13 mouse cellular contexts compared by ENCODE assay signal in the genomic region with DNA sequence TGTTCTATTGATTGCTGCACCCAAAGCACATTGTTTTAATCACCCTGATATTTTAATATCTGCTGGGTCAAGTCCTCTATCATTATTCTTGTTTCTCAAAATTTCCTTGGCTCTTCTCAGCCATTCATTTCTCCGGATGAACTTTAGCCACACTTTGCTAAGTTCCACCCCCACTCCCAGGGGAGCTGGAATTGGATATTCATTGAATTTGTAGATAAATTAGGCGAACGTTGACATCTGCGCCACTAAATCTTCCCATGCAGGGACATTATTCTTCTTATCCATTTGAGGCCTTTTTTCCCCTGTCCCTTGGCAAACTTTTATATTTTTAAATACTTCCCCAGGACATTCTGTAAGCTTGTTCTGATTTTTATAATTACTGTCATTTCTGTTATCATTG.
DNase-seq lines count a peak whose midpoint lies in the region; ATAC-seq and TF ChIP-seq lines count a peak whose summit lies in the region.
"Had no signal": no experiment of that assay in that cellular context is flagged by ENCODE, and none has a peak within 500 bp of the region (broad histone marks: within the 10 kb centered on the region; RNA-seq: fewer than 3 reads in every experiment).

No protein-coding gene starts in this region.

- H3K4me3 ChIP-seq in hindbrain, embryonic 11.5 days (ENCODE audit: low read depth, low read length), result no peak overlapping the region
- no peak overlapping the region for H3K4me3 ChIP-seq in hindbrain, embryonic 13.5 days
- H3K4me3 ChIP-seq in gastrocnemius, adult 2 months, result no peak overlapping the region

- H3K36me3 ChIP-seq in hindbrain, embryonic 11.5 days (ENCODE audit: control insufficient read depth, insufficient read depth, low read length), result no peaks in the 10 kb centered on the region
- no peaks in the 10 kb centered on the region for H3K36me3 ChIP-seq in hindbrain, embryonic 13.5 days

- DNase-seq in hindbrain, embryonic 11.5 days (ENCODE audit: low spot score), result peak; percentile 42
- peak; percentile 12 for DNase-seq in adrenal gland, postnatal 25 days
- peak; percentile 45 for DNase-seq in gastrocnemius, adult 2 months
- peak; percentile 25 to 43 for DNase-seq in kidney, adult 8-10 months
- DNase-seq in left cerebral cortex, adult 11 months (ENCODE audit: low spot score), result no peak
- DNase-seq in layer of hippocampus, postnatal 36 days, result no peak
- no peak for DNase-seq in retina, embryonic 14.5 days (ENCODE audit: low spot score)
- DNase-seq: cerebellum, adult 11-12 months; lung, postnatal 4 days; thymus, adult 18-20 months had no signal

- WGBS in hindbrain, embryonic 11.5 days, result 53% methylated on average over 4 of the region's 4 CpGs
- 42% methylated on average over 4 of the region's 4 CpGs for WGBS in hindbrain, embryonic 13.5 days

- no peak for ATAC-seq in hindbrain, embryonic 11.5 days (ENCODE audit: low FRiP score)
- ATAC-seq in hindbrain, embryonic 13.5 days (ENCODE audit: low FRiP score), result no peak
- ATAC-seq: CD4-positive, CD25-positive, alpha-beta regulatory T cell, adult 4 months had no signal

- no peak overlapping the region for H3K4me2 ChIP-seq in hindbrain, embryonic 11.5 days (replicated peaks; ENCODE audit: low read depth, low read length)
- no peak overlapping the region for H3K4me2 ChIP-seq in hindbrain, embryonic 13.5 days

- no peak overlapping the region for H3K27ac ChIP-seq in hindbrain, embryonic 11.5 days (ENCODE audit: low read depth, low read length)
- no peak overlapping the region for H3K27ac ChIP-seq in hindbrain, embryonic 13.5 days
- no peak overlapping the region for H3K27ac ChIP-seq in gastrocnemius, adult 2 months
- H3K27ac ChIP-seq: liver, embryonic 14.5 days had no signal

- intact Hi-C loops in gastrocnemius, adult 2 months (cut with DNase I), result no loop called here

- no peaks in the 10 kb centered on the region for H3K9me3 ChIP-seq in hindbrain, embryonic 11.5 days (ENCODE audit: control insufficient read depth, low read length)
- no peaks in the 10 kb centered on the region for H3K9me3 ChIP-seq in hindbrain, embryonic 13.5 days

- no peak overlapping the region for H3K9ac ChIP-seq in hindbrain, embryonic 11.5 days (ENCODE audit: low read depth, low read length)
- no peak overlapping the region for H3K9ac ChIP-seq in hindbrain, embryonic 13.5 days
- H3K9ac ChIP-seq: liver, embryonic 14.5 days had no signal

- no peak for TF ChIP-seq CTCF in gastrocnemius, adult 2 months (IDR thresholded peaks at IDR 0.05)

- H3K27me3 ChIP-seq in hindbrain, embryonic 11.5 days (ENCODE audit: control insufficient read depth, insufficient read depth, low read length), result no peaks in the 10 kb centered on the region; the same call in 1 of the 2 replicates
- H3K27me3 ChIP-seq in hindbrain, embryonic 13.5 days, result no peaks in the 10 kb centered on the region

- no peaks in the 10 kb centered on the region for H3K4me1 ChIP-seq in hindbrain, embryonic 11.5 days (replicated peaks; ENCODE audit: control insufficient read depth, insufficient read depth, low read length)
- H3K4me1 ChIP-seq in hindbrain, embryonic 13.5 days (replicated peaks), result no peaks in the 10 kb centered on the region

Comparison
In these comparisons a context has a peak if more than half of its experiments do, and no peak if none do; other contexts are left out.
1. DNase-seq: peak in hindbrain, embryonic 11.5 days (single experiment), adrenal gland, postnatal 25 days (single experiment), gastrocnemius, adult 2 months (single experiment) and kidney, adult 8-10 months (2 of 2); none in left cerebral cortex, adult 11 months (single experiment), layer of hippocampus, postnatal 36 days (0 of 2) and retina, embryonic 14.5 days (single experiment).